Mouse (Mus musculus) embryonic facial prominence, embryonic 10.5 days (tissue): ENCODE measurements around the gene Nipal3. TPM values are rescaled to one million over a fixed set of nuclear protein-coding genes. Genes with fewer than 3 reads are reported as not detected.

Experiments
- DNase-seq: peaks from one replicate; pipeline ENCODE4 v3.0.0-alpha.2; 2017; ENCODE audit warnings: low spot score
- H3K27ac ChIP-seq: fragments of 300-500 bp; sonication (generic); replicated peaks from 2 replicates; pipeline ENCODE4 v1.5.1; 2016; ENCODE audit warnings: mild to moderate bottlenecking
- H3K27me3 ChIP-seq: fragments of 300-500 bp; sonication (generic); replicated peaks from 2 replicates; pipeline ENCODE4 v1.6.1; 2016; ENCODE audit warnings: low read depth, mild to moderate bottlenecking; ENCODE audit not compliant: poor library complexity, severe bottlenecking
- H3K36me3 ChIP-seq: fragments of 300-500 bp; sonication (generic); replicated peaks from 2 replicates; pipeline ENCODE4 v1.6.1; 2016; ENCODE audit warnings: mild to moderate bottlenecking, moderate library complexity
- H3K4me1 ChIP-seq: fragments of 300-500 bp; sonication (generic); 2 replicates; pipeline ENCODE4 v1.6.1; 2016
- H3K4me3 ChIP-seq: fragments of 300-500 bp; sonication (generic); 2 replicates; pipeline ENCODE4 v1.5.1; 2016; ENCODE audit warnings: mild to moderate bottlenecking, moderate library complexity
- H3K9me3 ChIP-seq: fragments of 300-500 bp; sonication (generic); 2 replicates; pipeline ENCODE4 v1.6.1; 2016; ENCODE audit warnings: mild to moderate bottlenecking
- WGBS: fragments of 180-500 bp; shearing (Covaris S2); methylation state at CpG from one replicate; pipeline ENCODE4 v1.1.7; 2016; 5-methylcytosine and 5-hydroxymethylcytosine counted together
- polyA plus RNA-seq: library from polyadenylated mRNA; unstranded; fragments of >200 nt; fragmentation: Nextera tagmentation; extraction: Ambion mirVana; gene quantifications from 2 replicates; pipeline ENCODE4 v1.2.1, GENCODE M21; 2016

The Nipal3 gene
- polyA plus RNA-seq = 3.2 and 3.7 TPM in 2 replicates

GRCm38 (mm10) chr4:135494521-135495396 lies at the start of gene Nipal3, which contains the start of gene Stpg1:
Nipal3 (minus strand) TSS chr4:135495038.
Stpg1 (plus strand) TSS chr4:135494790.
- Histone ChIP-seq H3K27me3 (no peaks in the 10 kb centered on the region), H3K36me3 (no peaks in the 10 kb centered on the region), H3K4me1 (peaks cover 24% of the 10 kb centered on the region), H3K9me3 (no peaks in the 10 kb centered on the region), H3K27ac (peak within 1 kb of the TSS; percentile 71), H3K4me3 (peak within 1 kb of the TSS; percentile 85)
- peak; percentile 94 for DNase-seq
- WGBS = under 1% methylated on average over 53 of the region's 53 CpGs

- H3K4me3 ChIP-seq = no peak overlapping the region
- peaks cover 60% of the 10 kb centered on the region for H3K27me3 ChIP-seq
- H3K9me3 ChIP-seq = no peaks in the 10 kb centered on the region
- H3K36me3 ChIP-seq = no peaks in the 10 kb centered on the region
- H3K4me1 ChIP-seq = peaks cover 45% of the 10 kb centered on the region
- DNase-seq = no peak
- no peak overlapping the region for H3K27ac ChIP-seq
- WGBS = 82% methylated on average over 2 of the region's 2 CpGs
Measured at GRCm38 (mm10) chr4:135544284-135544683, 49.4 kb upstream of the Nipal3 start.

GRCm38 (mm10) chr4:135540057-135540456 lies 45.2 kb upstream of the Nipal3 start:
- Histone ChIP-seq H3K4me3 (no peak overlapping the region), H3K36me3 (no peaks in the 10 kb centered on the region), H3K9me3 (no peaks in the 10 kb centered on the region), H3K4me1 (peaks cover 19% of the 10 kb centered on the region), H3K27me3 (peaks cover 30% of the 10 kb centered on the region), H3K27ac (no peak overlapping the region)
- 77% methylated on average over 9 of the region's 9 CpGs for WGBS
- DNase-seq = no peak

- Histone ChIP-seq H3K4me3 (no peak overlapping the region), H3K27ac (no peak overlapping the region), H3K36me3 (no peaks in the 10 kb centered on the region), H3K9me3 (no peaks in the 10 kb centered on the region), H3K4me1 (peaks cover 9% of the 10 kb centered on the region), H3K27me3 (peaks cover 20% of the 10 kb centered on the region)
- 82% methylated on average over 12 of the region's 12 CpGs for WGBS
- DNase-seq = no peak
Measured at GRCm38 (mm10) chr4:135539056-135539455, 44.2 kb upstream of the Nipal3 start.

- peaks cover 16% of the 10 kb centered on the region for H3K4me1 ChIP-seq
- peaks cover 6% of the 10 kb centered on the region for H3K9me3 ChIP-seq
- no peaks in the 10 kb centered on the region for H3K36me3 ChIP-seq
- 0 out of 2 replicates have a peak, but pooled peaks cover 14% of the 10 kb centered on the region for H3K27me3 ChIP-seq
- whole genome bisulfite sequencing = 93% methylated on average over 3 of the region's 3 CpGs
- H3K4me3 ChIP-seq = no peak overlapping the region
- H3K27ac ChIP-seq = no peak overlapping the region
- no peak for DNase-seq
Measured at GRCm38 (mm10) chr4:135535021-135535420, 40.2 kb upstream of the Nipal3 start.

- H3K27ac ChIP-seq = no peak overlapping the region
- peaks cover 16% of the 10 kb centered on the region for H3K4me1 ChIP-seq
- no peak overlapping the region for H3K4me3 ChIP-seq
- H3K27me3 ChIP-seq = peaks cover 14% of the 10 kb centered on the region; the same call in 1 of the 2 replicates
- WGBS = 75% methylated on average over 6 of the region's 6 CpGs
- no peak for DNase-seq
- no peaks in the 10 kb centered on the region for H3K36me3 ChIP-seq
- peaks cover 6% of the 10 kb centered on the region for H3K9me3 ChIP-seq
Measured at GRCm38 (mm10) chr4:135533001-135533400, 38.2 kb upstream of the Nipal3 start.

- no peak overlapping the region for H3K4me3 ChIP-seq
- peaks cover 6% of the 10 kb centered on the region for H3K9me3 ChIP-seq
- H3K27me3 ChIP-seq = peaks cover 21% of the 10 kb centered on the region; the same call in 1 of the 2 replicates
- DNase-seq = no peak
- H3K27ac ChIP-seq = no peak overlapping the region
- no peaks in the 10 kb centered on the region for H3K36me3 ChIP-seq
- H3K4me1 ChIP-seq = peaks cover 18% of the 10 kb centered on the region
- 43% methylated on average over 9 of the region's 9 CpGs for WGBS
Measured at GRCm38 (mm10) chr4:135531771-135532613, 37.2 kb upstream of the Nipal3 start.

- Histone ChIP-seq H3K4me1 (peaks cover 19% of the 10 kb centered on the region), H3K9me3 (peaks cover 6% of the 10 kb centered on the region), H3K27ac (no peak overlapping the region), H3K27me3 (peaks cover 22% of the 10 kb centered on the region), H3K36me3 (no peaks in the 10 kb centered on the region), H3K4me3 (no peak overlapping the region)
- 92% methylated on average over 9 of the region's 9 CpGs for WGBS
- no peak for DNase-seq
Measured at GRCm38 (mm10) chr4:135531236-135531635, 36.4 kb upstream of the Nipal3 start.

- 57% methylated on average over 2 of the region's 2 CpGs for WGBS
- Histone ChIP-seq H3K36me3 (no peaks in the 10 kb centered on the region), H3K27ac (no peak overlapping the region), H3K9me3 (peaks cover 6% of the 10 kb centered on the region), H3K4me1 (peaks cover 28% of the 10 kb centered on the region), H3K4me3 (no peak overlapping the region), H3K27me3 (peaks cover 30% of the 10 kb centered on the region)
- no peak for DNase-seq
Measured at GRCm38 (mm10) chr4:135530270-135530669, 35.4 kb upstream of the Nipal3 start.

GRCm38 (mm10) chr4:135526039-135526710 lies 31.3 kb upstream of the Nipal3 start:
- Histone ChIP-seq H3K27me3 (peaks cover 50% of the 10 kb centered on the region), H3K9me3 (peaks cover 6% of the 10 kb centered on the region), H3K4me1 (peaks cover 37% of the 10 kb centered on the region), H3K4me3 (peak overlapping the region; percentile 36), H3K36me3 (no peaks in the 10 kb centered on the region), H3K27ac (peak overlapping the region; percentile 59)
- 10% methylated on average over 14 of the region's 14 CpGs for WGBS
- DNase-seq = peak; percentile 43

- Histone ChIP-seq H3K4me3 (no peak overlapping the region), H3K9me3 (no peaks in the 10 kb centered on the region; the same call in 1 of the 2 replicates), H3K36me3 (no peaks in the 10 kb centered on the region), H3K27me3 (peaks cover 50% of the 10 kb centered on the region), H3K4me1 (peaks cover 37% of the 10 kb centered on the region), H3K27ac (peak overlapping the region; percentile 49)
- DNase-seq = no peak
- 61% methylated on average over 12 of the region's 12 CpGs for WGBS
Measured at GRCm38 (mm10) chr4:135525057-135525456, 30.2 kb upstream of the Nipal3 start.

GRCm38 (mm10) chr4:135523939-135524338 lies 29.1 kb upstream of the Nipal3 start:
- Histone ChIP-seq H3K36me3 (no peaks in the 10 kb centered on the region), H3K27ac (0 out of 2 replicates have a peak overlapping the region, but pooled peaks have one; percentile 26), H3K9me3 (no peaks in the 10 kb centered on the region), H3K4me1 (peaks cover 37% of the 10 kb centered on the region), H3K4me3 (no peak overlapping the region), H3K27me3 (peaks cover 50% of the 10 kb centered on the region)
- WGBS = 2% methylated on average over 6 of the region's 7 CpGs
- DNase-seq = peak; percentile 53
